Mouse (Mus musculus): ENCODE measurements around the gene Rpl10a.

GRCm38 (mm10) chr17:28371286-28371685 is 43.0 kb downstream of the Rpl10a start:
- no peak for TF ChIP-seq POLR2A (IDR thresholded peaks at IDR 0.05; ENCODE audit: borderline replicate concordance, insufficient read depth, low read length)
- TF ChIP-seq CTCF (IDR thresholded peaks at IDR 0.05; ENCODE audit: borderline replicate concordance, insufficient read depth, low read depth, low read length) = no peak
